Mouse (Mus musculus) bone marrow, adult 2 months (tissue): ENCODE measurements around the gene Slc41a2.

Source experiments
- CTCF ChIP-seq: fragments of 200-500 bp; IDR thresholded peaks from 2 replicates; pipeline ENCODE4 v1.5.1; 2011; ENCODE audit warnings: low read length, control low read depth; ENCODE audit not compliant: control insufficient read depth, insufficient read depth
- POLR2A ChIP-seq: fragments of 200-500 bp; IDR thresholded peaks from 2 replicates; pipeline ENCODE4 v1.6.1; 2011; ENCODE audit warnings: low read depth, mild to moderate bottlenecking, control low read depth, low read length, borderline replicate concordance; ENCODE audit not compliant: control insufficient read depth

GRCm38 (mm10) chr10:83331811-83332210 is 5.9 kb downstream of the Slc41a2 start:
- TF ChIP-seq CTCF (no peak), POLR2A (no peak)
